Mouse (Mus musculus) neural tube, embryonic 11.5 days (tissue): ENCODE results near the gene Sirpb1c. TPM values are rescaled to one million over a fixed set of nuclear protein-coding genes. Genes with fewer than 3 reads are reported as not detected.
"Not testable (repeated sequence)": the region's sequence is repeated elsewhere in the genome, so short reads cannot be mapped to it uniquely, and the experiment has no call there.

ENCODE experiments used
- ATAC-seq: fragments of 200-750 bp; cut with Nextera tagmentation; 2 replicates; pipeline ENCODE4 v1.8.0; 2017; ENCODE audit warnings: moderate number of reproducible peaks, mild to moderate bottlenecking, moderate TSS enrichment, moderate library complexity; ENCODE audit not compliant: insufficient read depth, low FRiP score, low TSS enrichment
- DNase-seq: peaks from one replicate; pipeline ENCODE4 v3.0.0-alpha.2; 2015; ENCODE audit warnings: low spot score
- H3K27ac ChIP-seq: fragments of 300-500 bp; sonication (generic); 2 replicates; pipeline ENCODE4 v1.5.1; 2014; ENCODE audit warnings: low read depth, mild to moderate bottlenecking, low read length
- H3K27me3 ChIP-seq: fragments of 300-500 bp; sonication (generic); 2 replicates; pipeline ENCODE4 v1.6.1; 2014; ENCODE audit warnings: mild to moderate bottlenecking, low read length, mixed read lengths; ENCODE audit not compliant: control insufficient read depth, insufficient read depth
- H3K36me3 ChIP-seq: fragments of 300-500 bp; sonication (generic); 2 replicates; pipeline ENCODE4 v1.6.1; 2014; ENCODE audit warnings: mild to moderate bottlenecking, low read length, moderate library complexity, mixed read lengths; ENCODE audit not compliant: control insufficient read depth, insufficient read depth
- H3K4me1 ChIP-seq: fragments of 300-500 bp; sonication (generic); 2 replicates; pipeline ENCODE4 v1.6.1; 2014; ENCODE audit warnings: low read length, mixed read lengths; ENCODE audit not compliant: control insufficient read depth, insufficient read depth
- H3K4me2 ChIP-seq: fragments of 300-500 bp; sonication (generic); 2 replicates; pipeline ENCODE4 v1.6.1; 2014; ENCODE audit warnings: low read depth, mild to moderate bottlenecking, moderate library complexity
- H3K4me3 ChIP-seq: fragments of 300-500 bp; sonication (generic); 2 replicates; pipeline ENCODE4 v1.5.1; 2014; ENCODE audit warnings: low read depth, low read length
- H3K9ac ChIP-seq: fragments of 300-500 bp; sonication (generic); 2 replicates; pipeline ENCODE4 v1.6.1; 2014; ENCODE audit warnings: mild to moderate bottlenecking, low read length
- H3K9me3 ChIP-seq: fragments of 300-500 bp; sonication (generic); 2 replicates; pipeline ENCODE4 v1.6.1; 2016; ENCODE audit warnings: low read length; ENCODE audit not compliant: control insufficient read depth
- WGBS: fragments of 180-500 bp; shearing (Covaris S2); extraction: QIAGEN DNeasy Blood & Tissue Kit; methylation state at CpG from one replicate; pipeline ENCODE4 v1.1.7; 2014; 5-methylcytosine and 5-hydroxymethylcytosine counted together
- polyA plus RNA-seq: library from polyadenylated mRNA; unstranded; fragments of >200 nt; fragmentation: Nextera tagmentation; extraction: Ambion mirVana; gene quantifications from 2 replicates; pipeline ENCODE4 v1.2.1, GENCODE M21; 2014

Gene Sirpb1c
- not detected in 2 replicates for polyA plus RNA-seq

DNA sequence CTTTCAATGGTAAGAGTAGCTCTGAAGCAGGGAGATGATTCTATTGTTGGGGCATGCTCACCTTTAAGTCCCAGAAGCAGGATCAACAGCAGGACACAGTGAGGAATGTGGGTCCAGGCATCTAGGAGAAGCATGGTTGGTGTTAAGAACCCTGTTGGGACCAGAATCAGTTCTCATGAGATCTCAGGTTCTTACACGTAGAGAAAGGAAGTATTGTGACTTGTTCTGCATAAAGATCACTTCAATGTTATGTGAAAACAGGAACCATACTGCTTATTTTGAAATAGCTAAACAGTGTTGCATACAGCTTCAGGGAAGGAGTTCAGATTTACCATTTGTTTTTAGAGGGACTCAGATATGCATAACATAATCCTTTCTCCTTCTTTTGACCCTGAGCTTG lies at the start of gene Sirpb1c:
TSS of gene Sirpb1c (minus strand) at position 249 of the 400 bp plus-strand sequence.
- WGBS, result no CpG with 5 or more reads among the region's 1 CpGs
- not testable (repeated sequence) for H3K27ac ChIP-seq, H3K4me1 ChIP-seq, H3K9me3 ChIP-seq, H3K9ac ChIP-seq, H3K36me3 ChIP-seq, ATAC-seq, H3K4me3 ChIP-seq, H3K4me2 ChIP-seq, H3K27me3 ChIP-seq, DNase-seq

DNA sequence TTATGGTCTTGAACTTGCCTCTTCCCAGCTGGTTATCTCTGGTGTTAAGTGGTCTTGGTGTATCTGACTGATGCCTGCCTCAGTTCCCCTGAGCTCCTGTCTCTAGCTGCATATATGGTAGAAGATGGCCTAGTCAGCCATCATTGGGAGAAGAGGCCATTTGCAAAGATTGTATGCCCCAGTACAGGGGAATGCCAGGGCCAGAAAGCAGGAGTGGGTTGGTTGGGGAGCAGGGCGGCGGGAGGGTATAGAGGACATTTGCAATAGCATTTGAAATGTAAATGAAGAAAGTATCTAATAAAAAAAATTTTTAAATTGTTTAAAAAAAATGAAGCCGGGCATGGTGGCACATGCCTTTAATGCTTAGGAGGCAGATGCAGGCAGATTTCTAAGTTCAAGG lies 38.1 kb upstream of the Sirpb1c start:
- ATAC-seq (no peak), DNase-seq (no peak)
- H3K27ac ChIP-seq, result no peak overlapping the region
- H3K4me2 ChIP-seq, result no peak overlapping the region
- H3K4me3 ChIP-seq, result no peak overlapping the region
- 90% methylated on average over 3 of the region's 3 CpGs for WGBS
- H3K36me3 ChIP-seq, result no peaks in the 10 kb centered on the region
- H3K27me3 ChIP-seq, result no peaks in the 10 kb centered on the region
- H3K9me3 ChIP-seq, result no peaks in the 10 kb centered on the region
- no peaks in the 10 kb centered on the region for H3K4me1 ChIP-seq
- H3K9ac ChIP-seq, result no peak overlapping the region

GRCm38 (mm10) chr3:15855773-15856172 lies 7.4 kb upstream of the Sirpb1c start:
- H3K9me3 ChIP-seq, H3K9ac ChIP-seq, DNase-seq, H3K4me3 ChIP-seq, H3K4me2 ChIP-seq, H3K27ac ChIP-seq, H3K4me1 ChIP-seq, H3K36me3 ChIP-seq, H3K27me3 ChIP-seq, ATAC-seq: not testable (repeated sequence)

- no peak overlapping the region for H3K27ac ChIP-seq
- no peaks in the 10 kb centered on the region for H3K36me3 ChIP-seq
- H3K27me3 ChIP-seq, result no peaks in the 10 kb centered on the region
- ATAC-seq (no peak), DNase-seq (no peak)
- H3K4me1 ChIP-seq, result no peaks in the 10 kb centered on the region
- 97% methylated on average over 1 of the region's 1 CpGs for WGBS
- no peak overlapping the region for H3K9ac ChIP-seq
- H3K4me2 ChIP-seq, result no peak overlapping the region
- H3K9me3 ChIP-seq, result 0 out of 2 replicates have a peak, but pooled peaks cover 2% of the 10 kb centered on the region
- H3K4me3 ChIP-seq, result no peak overlapping the region
Measured at GRCm38 (mm10) chr3:15849922-15850321, 1.6 kb upstream of the Sirpb1c start.

GRCm38 (mm10) chr3:15847332-15848047 lies 838 bp downstream of the Sirpb1c start:
- Histone ChIP-seq H3K9me3 (0 out of 2 replicates have a peak, but pooled peaks cover 2% of the 10 kb centered on the region), H3K4me2 (no peak overlapping the region), H3K4me3 (no peak overlapping the region), H3K4me1 (no peaks in the 10 kb centered on the region), H3K9ac (no peak overlapping the region), H3K36me3 (no peaks in the 10 kb centered on the region), H3K27me3 (no peaks in the 10 kb centered on the region), H3K27ac (no peak overlapping the region)
- DNase-seq (no peak), ATAC-seq (no peak)
- 85% methylated on average over 3 of the region's 3 CpGs for WGBS

GRCm38 (mm10) chr3:15773642-15774041 lies 74.7 kb downstream of the Sirpb1c start:
- not testable (repeated sequence) for H3K4me3 ChIP-seq, H3K36me3 ChIP-seq, H3K9ac ChIP-seq, H3K4me1 ChIP-seq, H3K27me3 ChIP-seq, H3K9me3 ChIP-seq, ATAC-seq, DNase-seq, H3K4me2 ChIP-seq, H3K27ac ChIP-seq
- WGBS, result 62% methylated on average over 2 of the region's 2 CpGs

Other genes with a start within 250 kb of the Sirpb1c start
- not detected in 2 replicates for gene Gm5150, start 157.9 kb upstream of the Sirpb1c start, polyA plus RNA-seq